Mouse (Mus musculus) mature B cell (primary cell): ENCODE measurements around the gene Fam129c.

ENCODE experiments used
- in situ Hi-C: fragments of 300-500 bp; cut with MboI; formaldehyde crosslinking; loops from 2 replicates; pipeline ENCODE4 v1.14.3; 2019

Fam129c gene

GRCm38 (mm10) chr8:71604021-71604420, 6.6 kb downstream of the Fam129c start:
- in situ Hi-C loops: no loop called here

DNA sequence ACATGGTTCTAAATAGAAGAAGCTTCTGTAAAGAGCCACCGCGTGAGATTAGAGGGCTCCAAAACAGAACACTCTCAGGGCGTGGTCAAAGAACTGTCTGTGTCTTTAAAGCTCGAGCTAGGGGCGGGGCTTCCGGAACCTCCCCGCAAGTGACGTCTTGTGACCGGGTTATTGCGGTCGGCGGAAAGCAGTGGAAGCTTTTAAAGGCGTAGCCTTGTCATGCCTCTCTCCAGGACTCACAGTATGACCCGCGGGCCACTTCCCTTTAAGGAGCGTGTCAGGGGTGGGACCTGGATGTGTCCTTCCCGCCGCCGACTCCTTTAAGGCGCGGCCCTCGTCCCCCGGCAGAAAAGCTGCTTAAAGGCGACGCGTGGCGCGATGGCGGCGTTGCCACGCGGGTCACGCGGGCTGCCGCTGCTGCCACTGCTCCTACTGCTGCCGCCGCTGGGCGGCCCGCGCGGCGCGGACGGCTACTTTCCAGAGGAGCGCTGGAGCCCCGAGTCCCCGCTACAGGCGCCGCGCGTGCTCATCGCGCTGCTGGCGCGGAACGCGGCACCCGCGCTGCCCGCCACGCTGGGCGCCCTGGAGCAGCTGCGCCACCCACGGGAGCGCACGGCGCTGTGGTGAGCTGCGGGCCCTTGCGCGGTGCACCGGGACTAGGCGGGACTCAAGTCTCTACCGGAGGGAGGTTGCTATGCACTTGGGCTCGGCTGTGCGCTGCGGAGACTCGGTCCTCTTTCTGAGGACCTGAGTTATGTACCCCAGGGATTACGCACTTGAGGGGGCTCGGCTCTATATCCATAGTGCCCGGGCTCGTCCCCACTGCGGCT, 13.6 kb downstream of the Fam129c start, which contains the start of gene Colgalt1:
Colgalt1 (plus strand) TSS at position 177 of the 830 bp plus-strand sequence.
- in situ Hi-C loops: no loop called here

GRCm38 (mm10) chr8:71612141-71612540, 14.7 kb downstream of the Fam129c start:
- in situ Hi-C loops: no loop called here

DNA sequence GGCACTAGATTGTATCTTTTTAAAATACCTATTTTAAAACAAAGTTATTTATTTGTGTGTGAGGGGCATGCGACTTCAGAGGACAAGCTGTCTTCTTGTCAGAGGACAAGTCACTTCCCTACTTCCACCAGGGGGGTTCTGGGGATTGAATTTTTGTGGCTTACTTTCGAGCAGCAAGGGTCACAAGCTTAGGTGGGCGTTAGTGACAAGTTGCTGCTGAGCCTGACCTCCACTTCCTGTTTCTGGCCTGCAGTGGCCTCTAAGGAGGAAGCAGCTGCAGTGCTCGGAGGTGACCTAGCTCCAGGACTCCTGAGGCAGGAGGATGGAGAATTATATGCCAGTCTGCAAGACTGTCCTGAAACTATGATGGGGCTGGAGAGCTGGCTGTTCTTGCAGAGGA, 16.0 kb downstream of the Fam129c start:
- in situ Hi-C loops: no loop called here

GRCm38 (mm10) chr8:71619786-71620185, 22.3 kb downstream of the Fam129c start:
- in situ Hi-C loops: no loop called here

- in situ Hi-C loops: no loop called here
These were observed 27.6 kb downstream of the Fam129c start for GRCm38 (mm10) chr8:71625088-71625487.

GRCm38 (mm10) chr8:71626753-71627152, 29.3 kb downstream of the Fam129c start:
- in situ Hi-C loops: no loop called here

- in situ Hi-C loops: no loop called here
These were observed 30.0 kb downstream of the Fam129c start for GRCm38 (mm10) chr8:71627265-71628099.

- in situ Hi-C loops: no loop called here
These were observed 31.1 kb downstream of the Fam129c start for GRCm38 (mm10) chr8:71628396-71629095.

GRCm38 (mm10) chr8:71629096-71629697, 31.7 kb downstream of the Fam129c start:
- in situ Hi-C loops: no loop called here

DNA sequence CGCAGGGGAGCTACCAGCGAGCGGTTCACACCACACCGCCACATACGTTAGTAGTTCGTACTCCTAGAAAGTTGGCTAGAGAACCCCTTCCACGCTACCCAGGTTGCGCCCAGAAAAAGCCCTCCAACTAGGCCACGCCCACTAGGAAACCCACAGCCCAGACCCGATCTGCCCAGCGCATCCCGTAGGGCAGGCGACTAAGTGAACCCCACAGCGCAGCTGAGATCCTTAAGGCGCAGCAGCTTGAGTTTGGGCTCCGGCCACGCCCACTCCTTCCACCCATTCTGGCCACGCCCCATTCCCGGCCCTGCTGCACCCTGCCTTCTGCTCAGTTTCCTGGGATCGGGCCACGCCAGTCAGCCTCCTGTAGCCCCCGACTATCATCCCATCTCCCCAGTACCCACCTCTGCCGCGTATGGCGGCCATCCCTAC, 32.3 kb downstream of the Fam129c start:
- in situ Hi-C loops: loop anchor here (5.0 kb wide), 1 partner anchor 67 kb away; no protein-coding TSS in a partner anchor

- in situ Hi-C loops: loop anchor here (5.0 kb wide), 1 partner anchor 68 kb away; no protein-coding TSS in a partner anchor
These were observed 33.3 kb downstream of the Fam129c start for GRCm38 (mm10) chr8:71630761-71631160.

GRCm38 (mm10) chr8:71631897-71632296, 34.4 kb downstream of the Fam129c start:
- in situ Hi-C loops: loop anchor here (5.0 kb wide), 1 partner anchor 70 kb away; no protein-coding TSS in a partner anchor

GRCm38 (mm10) chr8:71633164-71633563, 35.7 kb downstream of the Fam129c start:
- in situ Hi-C loops: loop anchor here (5.0 kb wide), 1 partner anchor 71 kb away; no protein-coding TSS in a partner anchor

DNA sequence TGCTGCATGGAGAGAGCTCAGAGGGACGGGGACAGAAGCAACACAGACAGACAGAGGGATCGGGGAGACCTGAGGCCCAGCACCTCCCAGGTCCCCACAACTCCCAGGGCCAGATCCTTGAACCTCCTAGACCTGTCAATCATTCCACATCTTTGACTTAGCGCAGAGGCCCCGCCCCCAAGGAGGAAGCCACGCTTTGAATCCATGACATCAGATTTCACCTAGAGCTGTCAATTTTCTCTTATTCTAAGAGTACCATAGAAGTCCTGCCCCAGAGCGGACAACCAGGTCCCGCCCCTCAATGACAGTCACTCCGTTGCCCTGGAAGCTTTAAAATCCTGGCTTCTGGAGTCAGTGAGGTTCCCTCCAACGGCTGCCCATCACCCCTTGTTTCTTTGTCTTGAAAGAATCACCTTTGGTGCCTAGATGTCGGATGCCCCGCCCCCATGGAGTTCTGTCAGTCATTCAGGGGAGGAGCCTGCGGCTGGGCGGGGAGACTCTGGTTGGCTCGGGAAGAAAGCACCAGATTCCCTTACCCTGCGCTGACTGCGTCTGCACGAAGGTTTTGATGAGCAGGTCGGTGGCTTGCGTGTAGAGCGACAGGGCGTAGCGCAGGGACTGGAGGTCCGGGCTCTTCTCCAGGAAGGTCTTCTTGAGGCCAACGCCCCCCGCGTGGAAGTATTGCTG, 36.7 kb downstream of the Fam129c start:
- in situ Hi-C loops: loop anchor here (5.0 kb wide), 1 partner anchor 72 kb away; no protein-coding TSS in a partner anchor

GRCm38 (mm10) chr8:71637149-71638095, 40.0 kb downstream of the Fam129c start:
- in situ Hi-C loops: no loop called here

DNA sequence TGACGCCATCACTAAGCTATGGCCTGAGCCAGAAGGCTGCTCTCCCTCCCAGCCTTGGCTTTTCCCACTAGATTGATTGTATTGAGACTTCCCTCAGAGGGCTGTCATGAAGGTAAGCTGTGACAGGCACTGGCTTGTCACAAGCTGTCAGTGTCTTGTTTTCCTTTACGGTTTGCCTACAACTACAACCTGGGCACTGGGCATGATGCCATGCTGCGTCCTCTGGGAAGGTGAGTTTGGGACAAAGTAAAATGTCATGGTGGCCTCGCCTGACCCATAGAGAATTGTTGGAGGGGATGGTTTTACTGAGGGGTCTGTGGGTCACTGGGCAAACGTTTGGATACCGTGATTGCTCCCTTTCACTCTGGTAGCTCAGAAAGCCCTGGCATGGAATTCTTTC, 40.9 kb downstream of the Fam129c start:
- in situ Hi-C loops: no loop called here

DNA sequence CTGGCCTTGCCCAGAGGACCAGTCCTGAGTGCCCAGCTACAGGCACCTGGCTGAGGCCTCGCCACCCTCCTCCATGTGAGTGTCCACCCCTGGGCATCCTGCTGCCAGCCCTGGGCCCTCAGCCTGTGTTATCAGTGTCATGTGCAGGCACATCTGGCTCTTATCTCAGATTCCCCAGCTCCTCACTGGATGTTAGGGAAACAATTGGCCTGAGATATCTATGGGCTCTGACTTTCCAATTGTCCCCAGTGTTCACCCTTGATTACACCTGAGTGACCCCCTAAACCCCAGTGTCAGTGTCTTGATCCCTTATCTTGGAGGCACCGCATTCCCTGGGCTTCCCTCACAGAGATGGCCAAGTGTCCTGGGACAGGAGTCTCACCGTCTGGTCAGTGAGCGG, 41.9 kb downstream of the Fam129c start:
- in situ Hi-C loops: no loop called here

- in situ Hi-C loops: no loop called here
These were observed 48.1 kb downstream of the Fam129c start for GRCm38 (mm10) chr8:71645510-71645909.

- in situ Hi-C loops: no loop called here
These were observed 57.2 kb downstream of the Fam129c start for GRCm38 (mm10) chr8:71654600-71654999.
